Mouse (Mus musculus) hindbrain, embryonic 16.5 days (tissue): ENCODE measurements at regions not wholly inside any gene's neighbourhood (a gene's known extent, or its start where the extent isn't known, plus 50 kb on each side); places are given as distances from the start of the nearest gene placed in this dataset.
"Not testable (repeated sequence)": the region's sequence is repeated elsewhere in the genome, so short reads cannot be mapped to it uniquely, and the experiment has no call there.

ENCODE experiments used
- ATAC-seq: fragments of 200-750 bp; cut with Nextera tagmentation; 2 replicates; pipeline ENCODE4 v1.8.0; 2017; ENCODE audit warnings: moderate TSS enrichment, moderate library complexity
- H3K27ac ChIP-seq: fragments of 300-500 bp; sonication (generic); 2 replicates; pipeline ENCODE4 v1.5.1; 2014; ENCODE audit warnings: low read depth, mild to moderate bottlenecking, control low read depth, low read length, moderate library complexity
- H3K27me3 ChIP-seq: fragments of 300-500 bp; sonication (generic); replicated peaks from 2 replicates; pipeline ENCODE4 v1.6.1; 2014; ENCODE audit warnings: low read length; ENCODE audit not compliant: control insufficient read depth, insufficient read depth
- H3K36me3 ChIP-seq: fragments of 300-500 bp; sonication (generic); 2 replicates; pipeline ENCODE4 v1.6.1; 2014; ENCODE audit warnings: mild to moderate bottlenecking, low read length, moderate library complexity, mixed read lengths; ENCODE audit not compliant: control insufficient read depth, insufficient read depth
- H3K4me1 ChIP-seq: fragments of 300-500 bp; sonication (generic); 2 replicates; pipeline ENCODE4 v1.6.1; 2014; ENCODE audit warnings: low read depth, low read length; ENCODE audit not compliant: control insufficient read depth, insufficient read depth
- H3K4me2 ChIP-seq: fragments of 300-500 bp; sonication (generic); 2 replicates; pipeline ENCODE4 v1.6.1; 2014; ENCODE audit warnings: mild to moderate bottlenecking, low read length, control low read depth, moderate library complexity
- H3K4me3 ChIP-seq: fragments of 300-500 bp; sonication (generic); 2 replicates; pipeline ENCODE4 v1.5.1; 2014; ENCODE audit warnings: mild to moderate bottlenecking, low read length, control low read depth, moderate library complexity
- H3K9ac ChIP-seq: fragments of 300-500 bp; sonication (generic); 2 replicates; pipeline ENCODE4 v1.6.1; 2014; ENCODE audit warnings: low read depth, mild to moderate bottlenecking, control low read depth, low read length, moderate library complexity
- H3K9me3 ChIP-seq: fragments of 300-500 bp; sonication (generic); 2 replicates; pipeline ENCODE4 v1.6.1; 2014; ENCODE audit warnings: mild to moderate bottlenecking, low read length, moderate library complexity; ENCODE audit not compliant: control insufficient read depth
- WGBS: fragments of 180-500 bp; shearing (Covaris S2); extraction: QIAGEN DNeasy Blood & Tissue Kit; methylation state at CpG from one replicate; pipeline ENCODE4 v1.1.7; 2014; 5-methylcytosine and 5-hydroxymethylcytosine counted together

- Histone ChIP-seq H3K9ac (no peak overlapping the region), H3K4me1 (no peaks in the 10 kb centered on the region), H3K36me3 (no peaks in the 10 kb centered on the region), H3K4me2 (no peak overlapping the region), H3K9me3 (no peaks in the 10 kb centered on the region), H3K27ac (no peak overlapping the region), H3K27me3 (no peaks in the 10 kb centered on the region), H3K4me3 (no peak overlapping the region)
- no peak for ATAC-seq
- WGBS, result 87% methylated on average over 2 of the region's 2 CpGs
Measured at GRCm38 (mm10) chr3:22285904-22286303, 209.5 kb downstream of the Tbl1xr1 start.

GRCm38 (mm10) chr3:22293466-22293865 is 217.0 kb downstream of the Tbl1xr1 start:
- no peaks in the 10 kb centered on the region for H3K36me3 ChIP-seq
- H3K9me3 ChIP-seq, result peaks cover 4% of the 10 kb centered on the region; the same call in 1 of the 2 replicates
- no peak for ATAC-seq

GRCm38 (mm10) chr3:22294081-22294480 is 217.6 kb downstream of the Tbl1xr1 start:
- H3K4me2 ChIP-seq, H3K36me3 ChIP-seq, H3K4me1 ChIP-seq, ATAC-seq, H3K27me3 ChIP-seq, H3K9me3 ChIP-seq, H3K27ac ChIP-seq, H3K9ac ChIP-seq, H3K4me3 ChIP-seq: not testable (repeated sequence)
- 93% methylated on average over 1 of the region's 1 CpGs for WGBS

More at GRCm38 (mm10) chr3:22293466-22293865, 217.0 kb downstream of the Tbl1xr1 start:
- H3K9ac ChIP-seq, result no peak overlapping the region
- no peaks in the 10 kb centered on the region for H3K27me3 ChIP-seq
- no peaks in the 10 kb centered on the region for H3K4me1 ChIP-seq
- no peak overlapping the region for H3K4me2 ChIP-seq
- 79% methylated on average over 3 of the region's 3 CpGs for WGBS
- H3K4me3 ChIP-seq, result no peak overlapping the region
- no peak overlapping the region for H3K27ac ChIP-seq

- H3K36me3 ChIP-seq, H3K27ac ChIP-seq, H3K4me2 ChIP-seq, ATAC-seq, H3K4me1 ChIP-seq, H3K9ac ChIP-seq, H3K4me3 ChIP-seq, H3K27me3 ChIP-seq, H3K9me3 ChIP-seq: not testable (repeated sequence)
- 95% methylated on average over 1 of the region's 1 CpGs for WGBS
Measured at GRCm38 (mm10) chr3:22296925-22297324, 220.5 kb downstream of the Tbl1xr1 start.

- H3K27ac ChIP-seq, H3K4me2 ChIP-seq, H3K36me3 ChIP-seq, H3K4me1 ChIP-seq, H3K4me3 ChIP-seq, ATAC-seq, H3K27me3 ChIP-seq, H3K9ac ChIP-seq, H3K9me3 ChIP-seq: not testable (repeated sequence)
- 97% methylated on average over 1 of the region's 1 CpGs for WGBS
Measured at GRCm38 (mm10) chr3:22297831-22298230, 221.4 kb downstream of the Tbl1xr1 start.

GRCm38 (mm10) chr3:22300553-22300952 is 224.1 kb downstream of the Tbl1xr1 start:
- H3K27me3 ChIP-seq, result no peaks in the 10 kb centered on the region
- no peak overlapping the region for H3K9ac ChIP-seq
- no peak overlapping the region for H3K4me2 ChIP-seq
- H3K4me3 ChIP-seq, result no peak overlapping the region
- no peaks in the 10 kb centered on the region for H3K36me3 ChIP-seq
- no peak overlapping the region for H3K27ac ChIP-seq
- H3K4me1 ChIP-seq, result peaks cover 3% of the 10 kb centered on the region; the same call in 1 of the 2 replicates
- no peak for ATAC-seq
- WGBS, result 93% methylated on average over 5 of the region's 5 CpGs
- no peaks in the 10 kb centered on the region for H3K9me3 ChIP-seq

- peaks cover 3% of the 10 kb centered on the region; the same call in 1 of the 2 replicates for H3K4me1 ChIP-seq
- ATAC-seq, result no peak
- 51% methylated on average over 5 of the region's 5 CpGs for WGBS
- H3K4me2 ChIP-seq, result no peak overlapping the region
- no peak overlapping the region for H3K27ac ChIP-seq
- no peak overlapping the region for H3K4me3 ChIP-seq
- no peaks in the 10 kb centered on the region for H3K9me3 ChIP-seq
- H3K27me3 ChIP-seq, result no peaks in the 10 kb centered on the region
- no peaks in the 10 kb centered on the region for H3K36me3 ChIP-seq
- no peak overlapping the region for H3K9ac ChIP-seq
Measured at GRCm38 (mm10) chr3:22301991-22302517, 225.6 kb downstream of the Tbl1xr1 start.

- Histone ChIP-seq H3K9ac (no peak overlapping the region), H3K4me3 (no peak overlapping the region), H3K27ac (no peak overlapping the region), H3K36me3 (no peaks in the 10 kb centered on the region), H3K4me1 (peaks cover 3% of the 10 kb centered on the region; the same call in 1 of the 2 replicates), H3K27me3 (no peaks in the 10 kb centered on the region), H3K9me3 (no peaks in the 10 kb centered on the region), H3K4me2 (no peak overlapping the region)
- WGBS, result 19% methylated on average over 1 of the region's 1 CpGs
- 0 out of 2 replicates have a peak, but pooled peaks have one; percentile 35 for ATAC-seq
Measured at GRCm38 (mm10) chr3:22304145-22304544, 227.7 kb downstream of the Tbl1xr1 start.

GRCm38 (mm10) chr3:22306624-22307023 is 230.2 kb downstream of the Tbl1xr1 start:
- Histone ChIP-seq H3K9me3 (no peaks in the 10 kb centered on the region), H3K27ac (no peak overlapping the region), H3K9ac (no peak overlapping the region), H3K36me3 (no peaks in the 10 kb centered on the region), H3K4me1 (peaks cover 3% of the 10 kb centered on the region; the same call in 1 of the 2 replicates), H3K4me2 (no peak overlapping the region), H3K27me3 (no peaks in the 10 kb centered on the region), H3K4me3 (no peak overlapping the region)
- ATAC-seq, result no peak
- WGBS, result 77% methylated on average over 4 of the region's 4 CpGs
